8 mouse cellular contexts compared by ENCODE assay signal in the genomic region with DNA sequence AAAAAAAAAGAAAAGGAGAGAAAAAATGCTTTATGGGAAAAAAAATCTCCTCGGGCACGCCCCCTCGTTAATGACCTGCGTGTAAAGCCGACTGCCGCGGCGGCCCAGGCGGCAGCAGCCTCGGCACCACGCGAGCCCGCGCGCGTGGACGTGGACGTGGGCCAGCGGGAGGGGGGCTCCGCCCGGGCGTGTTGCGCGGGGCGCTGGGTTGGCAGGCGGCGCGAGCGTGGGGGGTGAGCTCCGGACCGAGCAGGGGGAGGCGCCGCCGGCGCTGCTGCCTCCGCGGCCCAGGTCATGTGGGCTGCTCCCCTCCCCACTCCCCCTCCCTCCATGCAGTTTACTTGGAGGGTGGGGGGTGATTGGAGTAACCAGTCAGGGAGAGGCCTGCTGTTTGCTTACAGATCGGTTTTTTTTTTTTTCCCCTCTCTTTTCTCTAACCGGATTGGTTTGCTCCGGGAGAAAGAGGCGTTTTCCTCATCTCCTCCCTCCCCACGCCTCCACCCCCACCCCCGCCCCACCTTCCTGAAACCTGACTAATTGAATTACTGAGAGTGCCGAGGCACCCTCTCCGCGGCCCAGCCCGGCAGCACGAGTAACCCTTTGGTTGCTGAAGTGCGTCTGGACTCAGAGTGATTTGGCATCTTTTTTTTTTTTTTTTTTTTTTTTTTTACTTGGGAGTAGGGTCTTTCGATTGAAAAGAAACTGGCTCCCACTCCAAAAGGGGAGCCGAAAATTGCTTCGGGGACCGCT. TPM values are rescaled to one million over a fixed set of nuclear protein-coding genes. Genes with fewer than 3 reads are reported as not detected.
DNase-seq lines count a peak whose midpoint lies in the region; ATAC-seq lines count a peak whose summit lies in the region.

No protein-coding gene starts in this region.

- H3K27me3 ChIP-seq in forebrain, embryonic 10.5 days (ENCODE audit: poor library complexity, severe bottlenecking), result peaks cover 27% of the 10 kb centered on the region
- H3K27me3 ChIP-seq in heart, embryonic 14.5 days (ENCODE audit: control insufficient read depth, insufficient read depth, low read length), result no peaks in the 10 kb centered on the region
- H3K27me3 ChIP-seq in liver, embryonic 13.5 days, result peaks cover 73% of the 10 kb centered on the region
- no peaks in the 10 kb centered on the region for H3K27me3 ChIP-seq in neural tube, embryonic 12.5 days (replicated peaks)

- H3K4me2 ChIP-seq in heart, embryonic 14.5 days (ENCODE audit: low read length), result peak overlapping the region; percentile 98
- H3K4me2 ChIP-seq in liver, embryonic 13.5 days, result peak overlapping the region; percentile 74
- H3K4me2 ChIP-seq in neural tube, embryonic 12.5 days (replicated peaks), result peak overlapping the region; percentile 74

- peak; percentile 91 for ATAC-seq in heart, embryonic 14.5 days (ENCODE audit: insufficient number of reproducible peaks, insufficient read depth, low FRiP score, low read depth)
- peak; percentile 77 for ATAC-seq in liver, embryonic 13.5 days (ENCODE audit: low read depth)
- ATAC-seq in neural tube, embryonic 12.5 days (ENCODE audit: low FRiP score, low read depth), result peak; percentile 72

- H3K9ac ChIP-seq in heart, embryonic 14.5 days (ENCODE audit: low read length), result peak overlapping the region; percentile 87
- H3K9ac ChIP-seq in liver, embryonic 13.5 days, result 0 out of 2 replicates have a peak overlapping the region, but pooled peaks have one; percentile 43
- H3K9ac ChIP-seq in neural tube, embryonic 12.5 days, result peak overlapping the region; percentile 91

- H3K4me1 ChIP-seq in forebrain, embryonic 10.5 days, result peaks cover 53% of the 10 kb centered on the region
- peaks cover 0 to 7% of the 10 kb centered on the region in 2 experiments; a peak in 1 of 4 replicates for H3K4me1 ChIP-seq in heart, embryonic 14.5 days (ENCODE audit: control insufficient read depth in 2 of 2, insufficient read depth in 2 of 2, low read length in 2 of 2)
- 0 out of 2 replicates have a peak, but pooled peaks cover 14% of the 10 kb centered on the region for H3K4me1 ChIP-seq in liver, embryonic 13.5 days (replicated peaks)
- no peaks in the 10 kb centered on the region for H3K4me1 ChIP-seq in neural tube, embryonic 12.5 days

- peak overlapping the region; percentile 94 for H3K4me3 ChIP-seq in forebrain, embryonic 10.5 days
- H3K4me3 ChIP-seq in heart, embryonic 14.5 days (ENCODE audit: control insufficient read depth in 1 of 2, insufficient read depth in 1 of 2, low read depth in 1 of 2, low read length in 2 of 2), result peak overlapping the region; percentile 74 to 78
- peak overlapping the region; percentile 61 for H3K4me3 ChIP-seq in liver, embryonic 13.5 days (replicated peaks)
- H3K4me3 ChIP-seq in neural tube, embryonic 12.5 days, result peak overlapping the region; percentile 84

- H3K36me3 ChIP-seq in forebrain, embryonic 10.5 days (replicated peaks), result no peaks in the 10 kb centered on the region
- no peaks in the 10 kb centered on the region for H3K36me3 ChIP-seq in heart, embryonic 14.5 days (ENCODE audit: control insufficient read depth, insufficient read depth, low read length)
- H3K36me3 ChIP-seq in liver, embryonic 13.5 days, result no peaks in the 10 kb centered on the region
- H3K36me3 ChIP-seq in neural tube, embryonic 12.5 days, result no peaks in the 10 kb centered on the region

- peak overlapping the region; percentile 97 for H3K27ac ChIP-seq in forebrain, embryonic 10.5 days
- H3K27ac ChIP-seq in heart, embryonic 14.5 days (replicated peaks in 1 of 2; ENCODE audit: control insufficient read depth in 1 of 2, insufficient read depth in 1 of 2, low read depth in 2 of 2, low read length in 2 of 2), result peak overlapping the region; percentile 71 to 82
- H3K27ac ChIP-seq in liver, embryonic 13.5 days, result no peak overlapping the region
- H3K27ac ChIP-seq in neural tube, embryonic 12.5 days, result peak overlapping the region; percentile 87; the same call in 1 of the 2 replicates

- peak; percentile 72 to 75 for DNase-seq in B cell, adult 2 months
- peak; percentile 92 for DNase-seq in brain, adult 2 months (ENCODE audit: low read depth, low spot score)
- DNase-seq in forebrain, embryonic 10.5 days (ENCODE audit: extremely low spot score, low spot score), result peak; percentile 86
- peak; percentile 87 for DNase-seq in kidney, postnatal 10 days
- no peak for DNase-seq in liver, embryonic 13.5 days
- peak; percentile 84 for DNase-seq in testis, postnatal 10 days (ENCODE audit: low spot score)

- H3K9me3 ChIP-seq in forebrain, embryonic 10.5 days, result no peaks in the 10 kb centered on the region
- H3K9me3 ChIP-seq in heart, embryonic 14.5 days (ENCODE audit: control insufficient read depth, low read length), result no peaks in the 10 kb centered on the region
- no peaks in the 10 kb centered on the region for H3K9me3 ChIP-seq in liver, embryonic 13.5 days (replicated peaks)
- H3K9me3 ChIP-seq in neural tube, embryonic 12.5 days, result no peaks in the 10 kb centered on the region

- under 1% methylated on average over 52 of the region's 53 CpGs for WGBS in forebrain, embryonic 10.5 days
- WGBS in heart, embryonic 14.5 days, result under 1% methylated on average over 53 of the region's 53 CpGs
- WGBS in liver, embryonic 13.5 days (ENCODE audit: insufficient replicate concordance), result under 1% methylated on average over 51 of the region's 53 CpGs
- WGBS in neural tube, embryonic 12.5 days, result under 1% methylated on average over 52 of the region's 53 CpGs

RNA-seq across cellular contexts. Expression of a gene that starts 1.8 kb away (rescaled TPM):
- polyA plus RNA-seq in forebrain, embryonic 10.5 days (2016; fragmentation: Nextera tagmentation; extraction: Ambion mirVana), result 44.9 and 52.8 TPM in 2 replicates
- polyA plus RNA-seq in heart, embryonic 14.5 days (2014; fragmentation: Nextera tagmentation; extraction: Ambion mirVana), result 26.4 and 26.5 TPM in 2 replicates
- 2.6 and 2.9 TPM in 2 replicates for polyA plus RNA-seq in liver, embryonic 13.5 days (2015; fragmentation: Nextera tagmentation; extraction: Ambion mirVana)
- 40.6 and 41.6 TPM in 2 replicates for polyA plus RNA-seq in neural tube, embryonic 12.5 days (2016; fragmentation: Nextera tagmentation; extraction: Ambion mirVana)
